Mouse (Mus musculus) midbrain, embryonic 13.5 days (tissue): ENCODE results near the gene Hmgn1. TPM values are rescaled to one million over a fixed set of nuclear protein-coding genes. Genes with fewer than 3 reads are reported as not detected.
"Not testable (repeated sequence)": the region's sequence is repeated elsewhere in the genome, so short reads cannot be mapped to it uniquely, and the experiment has no call there.

ENCODE experiments used
- ATAC-seq: fragments of 200-750 bp; cut with Nextera tagmentation; 2 replicates; pipeline ENCODE4 v1.8.0; 2017; ENCODE audit warnings: mild to moderate bottlenecking, moderate TSS enrichment, moderate library complexity
- H3K27ac ChIP-seq: fragments of 300-500 bp; sonication (generic); 2 replicates; pipeline ENCODE4 v1.5.1; 2015; ENCODE audit warnings: inconsistent platforms, mild to moderate bottlenecking, moderate library complexity
- H3K27me3 ChIP-seq: fragments of 300-500 bp; sonication (generic); 2 replicates; pipeline ENCODE4 v1.6.1; 2015; ENCODE audit warnings: mild to moderate bottlenecking, inconsistent platforms
- H3K36me3 ChIP-seq: fragments of 300-500 bp; sonication (generic); 2 replicates; pipeline ENCODE4 v1.6.1; 2015; ENCODE audit warnings: mild to moderate bottlenecking, inconsistent platforms
- H3K4me1 ChIP-seq: fragments of 300-500 bp; sonication (generic); replicated peaks from 2 replicates; pipeline ENCODE4 v1.6.1; 2015; ENCODE audit warnings: inconsistent platforms
- H3K4me2 ChIP-seq: fragments of 300-500 bp; sonication (generic); replicated peaks from 2 replicates; pipeline ENCODE4 v1.6.1; 2015; ENCODE audit warnings: moderate library complexity, mild to moderate bottlenecking, inconsistent platforms
- H3K4me3 ChIP-seq: fragments of 300-500 bp; sonication (generic); replicated peaks from 2 replicates; pipeline ENCODE4 v1.5.1; 2015; ENCODE audit warnings: mild to moderate bottlenecking, inconsistent platforms
- H3K9ac ChIP-seq: fragments of 300-500 bp; sonication (generic); replicated peaks from 2 replicates; pipeline ENCODE4 v1.6.1; 2015; ENCODE audit warnings: mild to moderate bottlenecking, inconsistent platforms
- H3K9me3 ChIP-seq: fragments of 300-500 bp; sonication (generic); 2 replicates; pipeline ENCODE4 v1.6.1; 2016; ENCODE audit warnings: mild to moderate bottlenecking, inconsistent platforms
- WGBS: fragments of 180-500 bp; shearing (Covaris S2); methylation state at CpG from one replicate; pipeline ENCODE4 v1.1.7; 2015; 5-methylcytosine and 5-hydroxymethylcytosine counted together
- polyA plus RNA-seq: library from polyadenylated mRNA; unstranded; fragments of >200 nt; fragmentation: Nextera tagmentation; extraction: Ambion mirVana; gene quantifications from 2 replicates; pipeline ENCODE4 v1.2.1, GENCODE M21; 2015

The Hmgn1 gene
- polyA plus RNA-seq, 1 experiment from 2014 or later = 509 TPM

DNA sequence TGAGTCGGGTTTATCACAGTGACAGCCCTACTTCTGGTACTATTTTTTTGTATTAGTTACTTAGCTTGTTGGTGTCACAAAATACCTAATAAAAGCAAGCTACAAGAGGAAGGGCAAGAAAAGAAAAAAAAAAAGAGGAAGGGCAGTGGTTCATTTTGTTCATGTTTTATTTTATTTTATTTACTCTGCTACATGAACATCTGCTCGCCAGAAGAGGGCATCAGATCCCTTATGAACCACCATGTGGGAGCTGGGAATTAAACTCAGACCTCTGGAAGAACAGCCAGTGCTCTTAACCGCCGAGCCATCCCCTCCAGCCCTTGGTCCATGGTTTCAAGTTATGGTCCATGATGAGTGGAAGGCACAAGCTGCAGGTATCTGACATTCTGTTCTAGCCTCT is 12.8 kb downstream of the Hmgn1 start:
- Histone ChIP-seq H3K9ac (no peak overlapping the region), H3K4me1 (no peaks in the 10 kb centered on the region), H3K27me3 (no peaks in the 10 kb centered on the region), H3K4me3 (no peak overlapping the region), H3K36me3 (peaks cover 18% of the 10 kb centered on the region), H3K4me2 (no peak overlapping the region), H3K27ac (no peak overlapping the region), H3K9me3 (no peaks in the 10 kb centered on the region)
- WGBS = 47% methylated on average over 4 of the region's 4 CpGs
- ATAC-seq = no peak

DNA sequence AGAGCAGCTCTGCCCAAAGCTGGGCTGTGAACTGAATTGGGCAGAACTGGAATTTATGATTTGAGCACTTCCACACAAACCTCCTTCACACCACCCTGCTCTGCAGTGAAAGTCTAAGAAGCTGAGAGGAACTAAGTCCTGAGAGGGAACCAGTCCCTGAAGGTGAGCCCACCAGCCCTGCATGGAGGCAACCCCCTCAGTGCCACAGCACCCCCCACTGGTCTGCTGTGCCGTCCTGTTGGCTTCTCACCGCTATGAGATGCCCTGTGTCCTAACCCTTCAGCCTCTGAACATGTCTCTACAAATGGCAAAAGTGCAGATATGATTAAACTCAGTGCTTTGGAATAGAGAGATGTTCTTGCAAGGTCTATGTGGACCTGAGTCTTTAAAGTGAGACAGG is 14.8 kb downstream of the Hmgn1 start:
- H3K4me1 ChIP-seq = no peaks in the 10 kb centered on the region
- peaks cover 4% of the 10 kb centered on the region; the same call in 1 of the 2 replicates for H3K36me3 ChIP-seq
- H3K9ac ChIP-seq = no peak overlapping the region
- no peak overlapping the region for H3K4me2 ChIP-seq
- no peaks in the 10 kb centered on the region for H3K9me3 ChIP-seq
- WGBS = 47% methylated on average over 2 of the region's 2 CpGs
- H3K27ac ChIP-seq = no peak overlapping the region
- no peaks in the 10 kb centered on the region for H3K27me3 ChIP-seq
- no peak for ATAC-seq
- H3K4me3 ChIP-seq = no peak overlapping the region

DNA sequence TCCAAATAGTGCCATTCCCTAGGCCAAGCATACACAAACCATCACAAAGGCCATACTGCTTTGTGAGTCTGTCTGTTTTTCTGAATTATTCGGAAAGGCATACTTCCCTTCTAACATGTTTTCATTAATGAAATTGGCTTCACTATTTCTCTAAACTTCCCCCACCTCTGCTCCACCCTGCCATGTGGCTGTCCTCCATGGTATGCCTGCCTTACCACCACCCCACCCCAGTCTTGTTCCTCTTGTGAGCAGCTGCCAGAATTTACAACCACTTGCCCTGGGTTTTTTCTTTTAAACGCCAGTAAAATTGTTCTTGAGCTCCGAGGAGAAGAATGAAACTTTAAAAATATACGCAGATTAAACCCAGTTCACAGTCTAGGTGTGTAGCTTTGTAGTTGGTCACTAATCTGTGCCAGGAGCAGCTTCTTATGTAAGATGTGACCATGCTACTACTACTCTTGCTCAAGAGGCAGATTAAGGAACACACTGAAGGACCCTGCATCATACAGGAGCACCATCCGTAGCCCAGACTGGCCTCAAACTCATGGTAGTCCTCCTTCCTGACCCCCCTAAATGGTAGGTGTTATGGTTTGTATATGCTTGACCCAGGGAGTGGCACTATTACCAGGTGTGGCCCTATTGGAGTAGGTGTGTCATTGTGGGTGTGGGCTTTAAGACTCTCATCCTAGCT is 16.7 kb downstream of the Hmgn1 start:
- Histone ChIP-seq H3K4me3 (no peak overlapping the region), H3K36me3 (no peaks in the 10 kb centered on the region), H3K9me3 (no peaks in the 10 kb centered on the region), H3K4me2 (no peak overlapping the region), H3K27ac (no peak overlapping the region), H3K9ac (no peak overlapping the region), H3K4me1 (no peaks in the 10 kb centered on the region), H3K27me3 (no peaks in the 10 kb centered on the region)
- 92% methylated on average over 5 of the region's 5 CpGs for WGBS
- no peak for ATAC-seq

DNA sequence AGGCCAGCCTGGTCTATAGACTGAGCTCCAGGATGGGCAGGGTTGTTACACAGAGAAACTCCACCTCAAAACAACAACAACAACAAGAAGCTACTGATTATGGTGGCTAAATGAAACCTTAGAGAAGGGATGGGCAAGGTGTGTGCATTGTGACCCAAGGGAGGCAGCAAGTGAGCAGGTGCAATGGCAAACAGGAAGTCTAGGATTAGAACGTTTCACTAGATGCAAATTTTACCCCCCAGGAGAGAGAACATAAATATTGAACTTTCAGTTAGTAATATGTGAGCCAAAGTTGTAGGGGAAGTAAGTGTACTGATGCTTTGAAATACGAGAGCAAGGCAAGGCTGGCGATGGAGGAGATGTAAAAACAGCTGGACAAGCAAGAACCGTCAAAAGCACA is 17.9 kb downstream of the Hmgn1 start:
- 70% methylated on average over 4 of the region's 4 CpGs for WGBS
- Histone ChIP-seq H3K4me2 (no peak overlapping the region), H3K27me3 (no peaks in the 10 kb centered on the region), H3K9ac (no peak overlapping the region), H3K9me3 (no peaks in the 10 kb centered on the region), H3K4me1 (no peaks in the 10 kb centered on the region), H3K4me3 (no peak overlapping the region), H3K27ac (no peak overlapping the region), H3K36me3 (no peaks in the 10 kb centered on the region)
- no peak for ATAC-seq

DNA sequence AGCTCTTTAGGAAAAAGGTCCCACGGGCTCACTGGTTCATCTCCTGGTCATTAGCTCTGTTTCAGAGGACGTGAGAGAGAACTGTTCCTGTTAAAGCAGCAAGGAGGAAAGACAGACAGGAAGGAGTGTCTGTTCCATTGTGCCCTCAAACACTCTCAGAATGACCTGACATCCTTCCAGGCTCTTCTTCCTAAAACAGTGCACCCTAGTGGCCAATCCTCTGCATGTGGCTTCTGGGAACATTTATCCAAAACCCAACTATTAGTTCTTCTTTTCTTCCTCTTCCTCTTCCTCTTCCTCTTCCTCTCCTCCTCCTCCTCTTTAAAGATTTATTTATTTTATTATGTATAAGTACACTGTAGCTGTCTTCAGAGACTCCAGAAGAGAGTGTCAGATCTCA is 24.5 kb downstream of the Hmgn1 start:
- no peak for ATAC-seq
- Histone ChIP-seq H3K4me2 (no peak overlapping the region), H3K9ac (no peak overlapping the region), H3K4me3 (no peak overlapping the region), H3K27ac (no peak overlapping the region), H3K36me3 (no peaks in the 10 kb centered on the region), H3K9me3 (no peaks in the 10 kb centered on the region), H3K4me1 (no peaks in the 10 kb centered on the region), H3K27me3 (no peaks in the 10 kb centered on the region)
- 40% methylated on average over 2 of the region's 2 CpGs for whole genome bisulfite sequencing

DNA sequence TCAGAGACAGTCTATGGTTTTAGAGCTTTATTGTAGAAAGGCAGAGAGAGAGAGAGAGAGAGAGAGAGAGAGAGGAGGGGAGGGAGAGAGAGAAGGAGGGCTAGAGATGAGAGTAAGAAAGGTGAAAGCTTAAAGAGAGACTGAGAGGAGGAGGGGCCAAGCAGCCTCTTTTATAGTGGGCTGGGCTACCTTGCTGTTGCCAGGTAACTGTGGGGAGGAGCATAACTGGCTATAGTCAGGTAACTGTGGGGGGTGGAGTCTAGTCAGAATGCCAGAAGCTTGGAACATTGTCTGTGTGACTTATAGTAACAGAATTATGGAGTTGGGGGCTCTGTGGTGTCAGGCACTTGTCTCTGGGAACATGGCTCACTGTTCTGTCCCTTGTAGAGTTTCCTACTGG is 29.7 kb downstream of the Hmgn1 start:
- not testable (repeated sequence) for H3K36me3 ChIP-seq, H3K27ac ChIP-seq, H3K9ac ChIP-seq, H3K4me3 ChIP-seq, ATAC-seq, H3K4me1 ChIP-seq, H3K27me3 ChIP-seq, H3K4me2 ChIP-seq, H3K9me3 ChIP-seq

DNA sequence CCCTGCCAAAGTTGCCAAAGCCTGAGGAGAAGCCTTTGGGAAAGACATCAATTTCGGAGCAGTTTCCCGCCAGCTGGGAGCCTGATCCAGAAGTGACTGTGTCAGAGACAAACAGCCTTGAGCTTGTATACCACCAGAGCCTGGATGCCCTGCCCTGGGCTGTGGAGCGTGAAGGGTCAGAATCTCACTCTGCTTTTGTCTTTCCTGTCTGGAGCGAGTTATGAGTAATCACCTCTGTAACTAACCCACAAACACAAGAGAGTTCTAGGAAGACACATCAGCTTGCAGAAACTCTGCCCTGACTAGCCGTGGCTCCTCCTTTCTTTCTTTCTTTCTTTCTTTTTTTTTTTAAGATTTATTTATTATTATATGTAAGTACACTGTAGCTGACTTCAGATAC is 31.6 kb downstream of the Hmgn1 start:
- H3K36me3 ChIP-seq = no peaks in the 10 kb centered on the region
- H3K4me3 ChIP-seq = no peak overlapping the region
- H3K4me2 ChIP-seq = no peak overlapping the region
- H3K27me3 ChIP-seq = no peaks in the 10 kb centered on the region
- H3K9me3 ChIP-seq = no peaks in the 10 kb centered on the region
- 91% methylated on average over 5 of the region's 5 CpGs for WGBS
- H3K4me1 ChIP-seq = no peaks in the 10 kb centered on the region
- no peak overlapping the region for H3K27ac ChIP-seq
- H3K9ac ChIP-seq = no peak overlapping the region
- ATAC-seq = no peak

DNA sequence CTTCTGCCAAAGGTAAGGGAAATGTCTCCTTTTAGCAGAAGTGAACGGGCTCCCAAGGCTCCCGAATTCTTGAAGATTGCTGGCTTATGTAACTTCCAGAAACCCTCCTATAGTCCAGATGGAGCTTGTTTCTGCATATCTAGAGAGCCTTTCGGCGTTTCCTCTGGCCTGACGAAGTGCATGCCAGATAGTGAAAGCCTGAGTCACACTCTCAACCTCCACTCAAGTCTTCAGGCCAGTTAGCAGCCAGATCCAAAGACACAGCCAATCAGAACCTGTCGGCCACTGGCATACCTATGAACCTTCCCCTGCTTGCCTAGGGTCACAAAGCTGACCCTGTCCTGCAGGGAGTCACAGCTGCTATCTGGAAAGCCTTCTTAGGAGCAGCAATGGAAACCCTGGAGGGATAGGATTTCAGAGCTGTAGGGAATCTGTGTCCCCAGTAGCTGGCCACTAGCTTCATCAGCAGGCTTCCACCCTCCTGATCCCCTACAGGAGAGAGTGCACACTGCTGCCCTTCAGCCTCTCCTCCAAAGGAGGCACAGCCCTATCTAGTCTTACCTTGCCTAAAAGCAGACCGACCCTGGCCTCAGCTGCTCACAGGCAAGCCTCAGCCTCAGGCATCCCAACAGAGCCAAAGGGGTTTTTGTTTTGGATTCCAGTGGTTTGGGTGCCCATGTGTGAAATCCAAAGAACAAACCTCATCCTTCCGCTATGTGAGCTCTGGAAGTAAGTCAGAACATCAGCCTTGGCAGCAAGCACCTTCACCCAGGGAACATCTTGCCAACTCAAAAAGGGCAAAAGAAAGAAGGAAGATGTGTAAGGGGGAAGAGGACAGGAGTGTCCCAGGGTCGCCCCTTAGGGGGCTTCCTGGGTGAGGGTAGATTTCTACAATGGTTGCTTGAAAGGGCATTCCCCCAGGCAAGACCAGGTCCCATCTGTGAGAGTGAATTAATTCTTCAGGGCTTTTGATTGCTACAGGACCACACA is 35.7 kb downstream of the Hmgn1 start:
- Histone ChIP-seq H3K4me3 (no peak overlapping the region), H3K4me2 (no peak overlapping the region), H3K9ac (no peak overlapping the region), H3K4me1 (no peaks in the 10 kb centered on the region), H3K36me3 (no peaks in the 10 kb centered on the region), H3K27ac (no peak overlapping the region), H3K9me3 (no peaks in the 10 kb centered on the region), H3K27me3 (no peaks in the 10 kb centered on the region)
- no peak for ATAC-seq
- whole genome bisulfite sequencing = 69% methylated on average over 9 of the region's 9 CpGs

DNA sequence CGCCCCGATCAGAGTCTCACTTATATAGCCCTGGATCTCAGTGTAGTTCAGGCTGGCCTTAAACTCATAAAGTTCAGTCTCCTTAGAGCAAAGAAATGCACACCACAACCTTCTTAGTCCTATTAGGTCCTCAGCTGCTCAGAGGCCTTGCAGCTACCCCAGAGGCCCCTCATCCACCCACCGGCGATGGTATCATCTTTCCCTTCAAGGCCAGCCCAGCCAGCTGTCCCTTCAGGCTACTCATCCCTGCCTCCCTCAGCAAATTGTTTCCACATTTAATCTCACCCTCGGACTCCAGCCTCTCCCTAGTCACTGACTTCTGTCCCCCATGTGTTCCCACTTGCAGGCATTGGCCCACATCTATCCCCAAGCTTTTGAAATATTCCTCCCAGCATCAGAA is 39.4 kb downstream of the Hmgn1 start:
- WGBS = 85% methylated on average over 5 of the region's 5 CpGs
- no peaks in the 10 kb centered on the region for H3K27me3 ChIP-seq
- no peak for ATAC-seq
- no peak overlapping the region for H3K27ac ChIP-seq
- no peak overlapping the region for H3K9ac ChIP-seq
- H3K4me2 ChIP-seq = no peak overlapping the region
- no peaks in the 10 kb centered on the region for H3K9me3 ChIP-seq
- H3K4me1 ChIP-seq = peaks cover 9% of the 10 kb centered on the region
- no peak overlapping the region for H3K4me3 ChIP-seq
- H3K36me3 ChIP-seq = no peaks in the 10 kb centered on the region

DNA sequence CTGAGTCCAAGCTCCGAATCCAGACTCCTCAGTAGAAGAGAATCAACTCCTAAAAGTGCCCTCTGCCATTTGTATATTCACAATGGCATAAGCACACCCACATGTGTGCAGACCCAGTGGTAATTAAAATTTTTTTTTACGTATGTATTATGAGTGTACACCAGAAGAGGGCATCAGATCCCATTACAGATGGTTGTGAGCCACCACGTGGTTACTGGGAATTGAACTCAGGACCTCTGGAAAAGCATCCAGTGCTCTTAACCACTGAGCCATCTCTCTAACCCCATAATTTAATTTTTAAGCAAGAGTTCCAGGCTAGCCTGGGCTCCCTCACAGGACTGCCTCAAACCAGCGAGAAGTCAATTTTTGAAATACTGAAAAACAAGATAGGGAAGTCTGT is 40.1 kb downstream of the Hmgn1 start:
- H3K27me3 ChIP-seq = no peaks in the 10 kb centered on the region
- H3K27ac ChIP-seq = no peak overlapping the region
- H3K4me2 ChIP-seq = no peak overlapping the region
- no peak overlapping the region for H3K4me3 ChIP-seq
- peaks cover 10% of the 10 kb centered on the region for H3K4me1 ChIP-seq
- 76% methylated on average over 4 of the region's 4 CpGs for WGBS
- no peak overlapping the region for H3K9ac ChIP-seq
- no peaks in the 10 kb centered on the region for H3K36me3 ChIP-seq
- no peak for ATAC-seq
- H3K9me3 ChIP-seq = no peaks in the 10 kb centered on the region

DNA sequence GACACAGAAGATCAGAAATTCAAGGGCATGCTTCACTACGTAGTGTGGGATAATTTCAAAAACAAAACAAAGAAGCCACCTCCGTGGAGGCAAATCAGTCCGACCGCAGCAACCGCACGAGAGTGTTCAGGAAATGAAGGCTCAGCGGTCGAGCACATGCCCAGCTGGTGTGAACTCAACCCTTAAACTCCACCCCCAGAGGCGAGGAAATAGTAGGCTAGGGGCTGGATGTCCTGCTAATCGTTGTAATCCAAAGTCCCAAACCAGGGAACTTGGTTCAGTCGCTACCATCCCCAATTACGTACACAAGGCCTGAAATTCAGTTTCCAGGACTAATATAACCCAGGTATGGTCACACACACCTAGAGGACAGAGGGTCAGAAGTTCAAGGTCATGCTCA is 40.5 kb downstream of the Hmgn1 start:
- no peak for ATAC-seq
- Histone ChIP-seq H3K9me3 (no peaks in the 10 kb centered on the region), H3K36me3 (no peaks in the 10 kb centered on the region), H3K27ac (no peak overlapping the region), H3K27me3 (no peaks in the 10 kb centered on the region), H3K4me3 (no peak overlapping the region), H3K4me1 (peaks cover 10% of the 10 kb centered on the region), H3K4me2 (no peak overlapping the region), H3K9ac (no peak overlapping the region)
- 76% methylated on average over 12 of the region's 12 CpGs for WGBS

DNA sequence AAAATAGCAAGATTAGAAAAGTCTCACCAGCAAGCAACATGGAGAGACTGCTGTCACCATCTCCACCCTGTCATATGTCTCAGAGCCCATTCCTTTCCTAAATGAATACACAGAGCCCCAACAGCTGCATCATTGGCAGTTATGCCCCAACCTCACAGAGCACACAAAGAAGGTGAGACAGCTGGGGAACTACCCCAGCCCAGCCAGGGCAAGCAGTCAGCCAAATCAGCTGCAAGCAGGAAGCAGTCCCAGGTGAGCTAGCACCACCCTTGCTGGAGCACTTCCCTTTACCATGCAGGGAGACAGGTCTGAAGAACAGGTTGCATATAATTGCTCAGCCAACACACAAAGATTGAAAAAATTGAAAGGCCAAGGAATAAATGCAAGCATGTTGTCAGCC is 41.9 kb downstream of the Hmgn1 start:
- Histone ChIP-seq H3K27me3 (no peaks in the 10 kb centered on the region), H3K9me3 (no peaks in the 10 kb centered on the region), H3K4me2 (no peak overlapping the region), H3K9ac (no peak overlapping the region), H3K4me1 (peaks cover 16% of the 10 kb centered on the region), H3K27ac (no peak overlapping the region), H3K36me3 (0 out of 2 replicates have a peak, but pooled peaks cover under 1% of the 10 kb centered on the region), H3K4me3 (no peak overlapping the region)
- ATAC-seq = no peak
